Mouse (Mus musculus) frontal cortex, postnatal 25 days (tissue): ENCODE results near the gene Cldn14.
"Not testable (repeated sequence)": the region's sequence is repeated elsewhere in the genome, so short reads cannot be mapped to it uniquely, and the experiment has no call there.

Source experiments
- DNase-seq, 2 experiments: peaks; one replicate each; pipeline ENCODE4 v3.0.0; 2022; ENCODE audit warnings: low spot score in 2 of 2

The Cldn14 gene

DNA sequence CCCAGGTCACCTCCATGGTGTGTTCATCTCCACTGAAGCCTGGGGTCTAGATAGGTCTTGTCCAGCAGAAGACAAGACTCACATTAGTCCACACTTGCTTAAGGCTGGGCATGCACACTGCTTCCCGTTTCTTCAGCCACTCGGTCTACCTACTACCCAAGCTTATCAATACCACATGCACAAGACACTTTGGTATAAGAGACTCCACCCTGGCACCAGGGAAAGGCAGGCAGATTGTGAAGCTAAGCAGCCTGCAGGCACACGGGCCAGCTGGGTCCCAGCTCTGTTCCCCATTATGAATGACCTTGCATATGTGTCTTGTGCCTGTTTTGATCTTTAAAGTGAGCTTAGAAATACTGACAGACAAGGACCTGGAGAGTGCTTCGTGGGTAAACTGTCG, 719 bp upstream of the Cldn14 start:
- no peak for DNase-seq

DNA sequence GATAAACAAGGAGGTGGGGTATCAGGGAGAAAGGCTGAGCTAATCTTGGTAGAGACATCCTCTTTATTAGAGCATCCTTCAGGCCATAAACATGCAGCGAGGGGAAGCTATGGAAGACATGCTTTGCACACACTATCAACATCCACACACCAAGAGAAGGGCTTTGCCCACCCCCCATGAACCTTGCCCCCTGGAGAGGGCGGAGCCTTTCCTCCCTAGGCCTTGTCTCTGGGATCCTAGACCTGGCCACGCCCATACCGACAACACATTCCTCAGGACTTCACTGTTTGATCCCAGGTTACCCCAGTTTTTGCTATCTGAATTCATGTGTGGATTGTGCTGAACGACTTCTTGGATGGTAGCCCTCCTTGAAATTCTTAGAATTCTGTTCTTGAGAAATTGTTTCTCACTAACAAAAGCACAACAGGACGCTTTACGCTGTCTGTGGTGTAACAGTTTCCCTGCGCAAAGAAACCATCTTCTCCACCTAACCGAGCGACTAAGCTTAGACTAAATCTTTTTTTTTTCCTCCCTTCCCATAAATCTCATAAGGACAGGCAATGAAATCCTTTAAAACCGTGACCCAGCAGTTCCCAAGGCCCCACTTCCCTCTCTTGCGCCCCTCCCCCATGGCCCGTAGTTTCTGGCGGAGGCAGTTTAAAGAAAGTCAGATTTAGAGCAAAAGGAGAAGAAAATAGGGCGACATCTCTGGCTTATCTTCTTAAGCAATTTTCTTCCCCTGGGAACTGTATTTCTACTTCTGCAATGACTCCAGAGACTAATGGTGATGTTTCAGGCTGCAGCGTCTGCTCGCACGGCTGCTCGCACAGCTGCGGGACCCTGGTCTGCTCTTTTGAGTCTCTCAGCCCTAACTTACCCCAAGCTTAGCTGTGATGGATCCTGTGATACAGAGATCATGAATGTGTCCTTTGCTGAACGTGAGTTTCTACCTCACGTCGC, 1.7 kb downstream of the Cldn14 start:
- DNase-seq: no peak

DNA sequence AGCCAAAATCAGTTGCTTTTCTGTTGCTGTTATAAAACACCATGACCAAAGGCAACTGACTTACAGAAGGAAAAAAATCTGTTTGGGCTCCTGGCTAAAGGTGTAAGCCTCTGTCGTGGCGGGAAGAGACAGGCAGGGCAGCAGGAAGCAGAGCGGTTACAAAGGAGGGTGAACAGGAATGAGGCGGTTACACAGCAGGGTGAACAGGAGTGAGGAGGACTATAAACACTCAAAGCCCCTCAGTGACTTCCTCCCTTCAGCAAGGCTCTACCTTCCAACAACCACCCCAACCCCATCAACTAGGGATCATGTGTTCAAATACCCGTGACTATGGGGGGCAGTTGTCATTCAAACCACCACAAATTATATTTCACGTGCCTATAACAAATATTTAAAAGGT, 5.2 kb downstream of the Cldn14 start:
- no peak for DNase-seq

GRCm38 (mm10) chr16:94001366-94001765, 7.3 kb downstream of the Cldn14 start:
- no peak for DNase-seq

DNA sequence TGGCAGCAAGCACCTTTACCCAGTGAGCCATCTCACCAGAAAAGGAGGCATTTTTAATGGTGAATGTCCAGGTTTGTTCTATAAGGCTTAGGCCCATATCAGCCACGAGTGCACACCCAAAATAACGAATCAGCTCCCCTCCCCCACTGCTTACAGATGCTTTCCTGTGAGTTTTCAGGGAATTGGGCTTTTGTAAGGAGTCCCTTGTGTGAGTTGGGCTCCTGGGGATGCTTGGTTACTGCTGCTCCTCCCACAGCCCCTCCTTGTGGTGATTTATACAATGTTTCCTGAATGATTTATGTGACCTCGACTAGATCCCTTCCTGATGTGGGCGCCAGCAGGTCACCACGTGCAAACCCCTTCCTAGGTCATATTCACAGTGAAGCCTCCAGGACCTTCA, 9.7 kb downstream of the Cldn14 start:
- DNase-seq: no peak

GRCm38 (mm10) chr16:93983576-93983975, 25.1 kb downstream of the Cldn14 start:
- DNase-seq: peak; percentile 11 to 23

DNA sequence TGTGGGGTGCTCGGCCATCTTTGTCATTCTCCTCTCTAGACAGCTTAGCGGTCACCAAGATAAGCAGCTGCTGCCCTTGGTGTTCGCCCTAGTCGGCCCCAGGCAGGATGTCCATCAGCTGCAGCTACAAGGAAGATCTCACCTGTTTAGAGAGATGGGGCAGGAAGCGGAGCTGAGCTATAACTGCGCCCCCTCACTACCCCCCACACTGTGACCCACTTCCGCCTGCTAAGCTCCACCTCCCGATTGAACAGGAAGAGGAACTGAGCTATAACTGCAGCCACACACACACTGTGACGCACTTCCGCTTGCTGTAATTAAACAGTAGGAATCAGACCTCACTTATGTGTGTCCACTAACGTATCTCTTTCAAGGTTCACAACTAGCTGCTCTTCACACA, 26.3 kb downstream of the Cldn14 start:
- DNase-seq: no peak

- DNase-seq: peak in 1 of 2 experiments; percentile 9
Observed at GRCm38 (mm10) chr16:93981190-93981841, 27.3 kb downstream of the Cldn14 start.

GRCm38 (mm10) chr16:93980338-93980737, 28.3 kb downstream of the Cldn14 start:
- DNase-seq: not testable (repeated sequence)

DNA sequence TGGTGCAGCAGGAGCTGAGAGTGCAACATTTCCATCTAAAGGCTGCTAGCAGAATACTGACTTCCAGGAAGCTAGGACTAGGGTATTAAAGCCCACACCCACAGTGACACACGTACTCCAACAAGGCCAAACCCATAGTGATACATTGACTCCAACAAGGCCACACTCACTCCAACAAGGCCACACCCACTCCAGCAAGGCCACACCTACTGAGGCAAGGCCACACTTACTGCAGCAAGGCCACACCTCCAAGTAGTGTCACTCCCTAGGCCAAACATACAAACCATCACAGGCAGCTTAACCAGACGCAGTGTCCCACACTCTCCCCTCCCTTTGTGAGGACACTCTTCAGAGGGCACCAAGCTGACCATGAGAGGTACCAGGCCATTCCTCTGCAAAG, 29.3 kb downstream of the Cldn14 start:
- DNase-seq: no peak

DNA sequence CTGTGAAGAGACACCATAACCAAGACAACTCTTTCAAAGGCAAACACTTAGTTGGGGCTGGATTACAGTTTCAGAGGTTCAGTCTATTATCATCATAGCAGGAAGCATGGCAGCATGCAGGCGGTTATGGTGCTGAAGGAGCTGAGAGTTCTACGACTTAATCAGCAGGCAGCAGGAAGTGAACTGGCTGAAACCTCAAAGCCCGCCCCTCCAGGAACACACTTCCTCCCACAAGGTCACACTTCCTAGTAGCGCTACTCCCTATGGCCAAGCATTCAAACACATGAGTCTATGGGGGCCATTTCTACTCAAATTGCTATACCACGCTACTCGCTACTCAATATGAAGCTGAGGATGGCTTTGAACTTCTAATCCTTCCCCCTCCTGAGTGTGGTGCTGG, 31.1 kb downstream of the Cldn14 start:
- DNase-seq: no peak

- DNase-seq: no peak
Observed at GRCm38 (mm10) chr16:93976907-93977306, 31.7 kb downstream of the Cldn14 start.

DNA sequence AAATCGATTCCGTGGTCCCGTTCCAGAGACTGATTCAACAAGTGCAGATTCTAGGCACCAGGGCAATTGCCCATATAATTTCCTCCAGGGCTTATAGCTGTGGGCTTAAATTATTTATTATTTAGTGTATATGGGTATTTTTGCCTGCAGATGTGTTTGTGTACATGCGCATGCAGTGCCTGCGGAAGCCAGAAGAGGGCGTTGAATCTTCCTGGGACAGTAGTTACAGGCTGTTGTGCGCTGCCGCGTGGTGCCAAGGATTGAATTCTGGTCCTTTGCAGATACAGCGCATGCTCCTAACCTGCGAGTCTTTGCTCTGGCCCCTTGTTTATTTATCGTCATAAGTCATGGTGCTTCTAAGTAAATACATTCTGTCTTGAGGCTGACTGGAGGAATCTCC, 33.2 kb downstream of the Cldn14 start:
- DNase-seq: no peak

DNA sequence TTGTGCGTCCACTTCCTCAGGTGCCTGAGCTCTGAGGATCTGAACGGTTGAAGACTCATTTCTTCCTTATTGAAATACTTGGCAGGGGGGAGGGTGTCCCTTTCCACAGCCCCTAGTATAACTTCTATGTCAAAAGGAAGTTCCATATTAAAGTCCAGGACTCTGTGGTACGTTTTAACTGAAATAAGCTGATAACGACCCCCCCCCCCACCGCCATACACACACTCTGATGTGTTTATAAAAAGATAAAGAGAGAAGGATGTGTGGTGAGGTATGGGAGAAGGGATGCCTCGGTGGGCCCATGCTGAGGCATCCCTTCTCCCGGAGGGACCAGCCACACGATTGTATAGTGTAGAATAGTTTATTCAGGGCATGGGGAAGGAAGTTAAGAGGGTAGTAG, 34.4 kb downstream of the Cldn14 start:
- no peak for DNase-seq

- DNase-seq: no peak
Observed at GRCm38 (mm10) chr16:93973554-93973953, 35.1 kb downstream of the Cldn14 start.

GRCm38 (mm10) chr16:93973123-93973522, 35.5 kb downstream of the Cldn14 start:
- DNase-seq: no peak

DNA sequence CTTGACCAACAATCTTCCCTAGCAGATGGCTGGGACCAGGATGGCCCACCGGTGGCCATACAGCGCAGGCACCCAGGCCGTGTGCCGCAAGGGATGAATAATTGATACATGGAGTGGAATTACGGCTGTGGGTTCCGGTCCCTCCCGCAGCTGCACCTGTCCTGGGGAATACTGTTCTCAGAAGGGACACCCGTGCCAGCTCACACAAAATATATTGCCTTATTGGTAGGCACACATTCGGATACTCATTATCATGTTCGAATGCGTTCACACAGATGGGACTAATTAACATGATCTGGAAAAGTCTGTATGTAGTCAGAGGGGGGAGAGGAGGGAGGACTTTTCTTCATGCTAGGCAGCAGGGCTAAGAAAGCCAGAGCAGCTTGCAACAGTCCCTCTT, 37.6 kb downstream of the Cldn14 start:
- DNase-seq: no peak

GRCm38 (mm10) chr16:93967893-93968292, 40.7 kb downstream of the Cldn14 start:
- DNase-seq: no peak

- no peak for DNase-seq
Observed at GRCm38 (mm10) chr16:93962283-93962682, 46.4 kb downstream of the Cldn14 start.

DNA sequence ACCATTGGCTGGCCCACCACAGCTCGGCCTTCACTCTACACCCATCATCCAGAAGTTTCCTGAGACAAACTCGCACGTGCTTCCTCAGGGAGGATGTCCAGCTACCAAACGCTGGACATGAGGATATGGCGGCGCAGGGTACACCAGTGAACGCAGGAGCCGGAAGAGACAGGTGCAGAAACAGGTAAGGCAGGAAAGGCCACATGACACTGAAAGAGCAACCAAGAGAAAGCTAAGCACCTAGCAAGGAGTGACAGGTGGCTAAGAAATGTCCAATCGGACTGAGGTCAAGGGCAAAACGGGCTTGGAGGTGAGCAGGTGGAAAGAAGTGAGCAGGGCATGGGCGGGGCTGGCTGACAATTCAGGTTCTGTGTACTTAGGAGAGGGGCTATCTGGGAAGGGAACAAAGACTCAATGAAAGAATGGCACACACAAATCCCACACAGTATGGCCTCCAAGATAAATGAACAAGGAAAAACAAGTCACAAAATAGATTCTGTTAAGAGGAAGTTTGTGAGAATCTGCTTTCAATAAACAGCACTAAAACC, 47.5 kb downstream of the Cldn14 start:
- no peak for DNase-seq

DNA sequence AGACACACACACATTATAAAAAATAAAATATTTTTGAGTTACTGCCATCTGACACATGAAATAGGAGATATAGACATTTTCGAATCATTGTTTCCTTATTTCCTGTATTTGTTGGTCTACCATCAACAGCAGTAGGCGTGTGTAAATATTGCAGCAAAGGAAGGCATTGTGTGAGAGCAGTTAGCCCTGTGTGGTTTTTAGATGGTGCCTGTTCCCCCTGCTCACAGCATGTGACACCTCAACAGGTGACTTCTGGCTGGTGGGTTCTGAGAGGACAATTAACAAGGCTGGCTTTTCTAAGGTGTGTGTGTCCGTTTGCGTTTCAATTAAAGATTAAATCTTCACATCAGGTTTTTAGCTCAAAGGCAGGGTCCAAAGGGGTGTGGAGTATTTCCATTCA, 48.1 kb downstream of the Cldn14 start:
- DNase-seq: no peak

DNA sequence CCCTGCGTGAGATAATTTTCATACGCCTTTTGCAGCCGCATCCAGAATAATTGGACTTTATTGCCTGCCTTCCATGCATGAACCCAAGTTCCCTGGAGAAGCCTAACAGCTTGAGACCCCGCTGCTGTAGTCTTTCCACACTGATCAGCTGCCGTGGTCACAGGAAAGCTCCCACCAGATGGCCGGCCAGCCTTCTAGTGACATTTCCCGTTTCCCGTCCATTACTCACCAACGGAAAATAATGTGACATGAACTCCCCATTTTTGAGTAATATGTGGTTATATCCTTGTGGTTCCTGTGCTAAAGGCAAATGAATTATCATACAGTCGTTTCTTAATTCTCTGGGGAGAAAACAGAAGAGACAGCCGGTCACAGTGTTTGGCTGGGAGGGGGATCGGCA, 51.2 kb downstream of the Cldn14 start:
- DNase-seq: no peak

DNA sequence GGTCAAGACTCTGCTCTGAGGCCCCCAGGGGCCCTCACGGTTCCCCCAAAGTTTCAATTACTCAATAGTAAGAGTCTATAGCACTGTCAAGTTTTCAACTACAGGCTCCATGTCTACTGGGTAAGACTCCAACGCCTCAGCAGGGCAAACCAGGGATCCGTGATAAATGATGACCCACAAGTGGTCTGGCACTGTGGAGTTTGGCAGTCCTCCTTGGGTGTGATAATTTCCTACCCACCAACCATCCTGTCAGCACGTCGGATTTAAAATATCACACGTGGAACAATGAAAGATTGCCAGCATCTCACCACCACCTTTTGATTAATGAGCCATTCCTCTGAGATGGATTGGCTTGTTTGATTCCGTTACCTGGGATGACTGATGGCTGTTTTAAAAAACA, 51.7 kb downstream of the Cldn14 start:
- no peak for DNase-seq
